Mouse (Mus musculus): ENCODE data around the gene Actr5.

GRCm38 (mm10) chr2:158654717-158655116 is 30.0 kb downstream of the Actr5 start:
- TF ChIP-seq CTCF (IDR thresholded peaks at IDR 0.05; ENCODE audit: low read depth, low read length) (no peak), POLR2A (IDR thresholded peaks at IDR 0.05; ENCODE audit: borderline replicate concordance, low read depth, low read length) (no peak)
